Mouse (Mus musculus) neutrophil, adult 65 days (primary cell): Measurements from ENCODE around the gene Vmn1r74. TPM values are rescaled to one million over a fixed set of nuclear protein-coding genes. Genes with fewer than 3 reads are reported as not detected.

Source experiments
- total RNA-seq: library from RNA; stranded (reverse); gene quantifications from 2 replicates; pipeline ENCODE4 v1.2.4, GENCODE M21; 2023

Gene Vmn1r74
- not detected in 2 replicates for total RNA-seq

DNA sequence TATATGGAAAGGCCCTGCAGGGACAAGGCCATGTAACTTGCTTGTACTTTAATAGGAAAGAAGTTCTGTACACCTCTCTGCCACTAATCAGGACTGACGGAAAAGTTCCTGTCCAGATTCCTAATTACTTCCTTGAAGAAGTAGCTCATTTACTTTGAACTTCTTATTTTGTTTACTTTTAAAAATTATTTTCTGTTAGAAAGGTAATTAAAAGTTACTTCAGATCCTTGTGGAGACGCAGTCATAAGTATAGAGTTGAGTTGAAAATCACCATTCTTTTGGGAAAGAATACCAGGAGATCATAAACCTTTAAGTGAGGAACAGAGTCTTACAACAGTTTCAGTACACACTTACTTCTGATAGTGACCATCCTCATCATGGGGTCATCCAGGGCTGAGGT, at the start of gene Vmn1r74:
Gene Vmn1r74 (plus strand): TSS at position 301 of the 400 bp plus-strand sequence.

DNA sequence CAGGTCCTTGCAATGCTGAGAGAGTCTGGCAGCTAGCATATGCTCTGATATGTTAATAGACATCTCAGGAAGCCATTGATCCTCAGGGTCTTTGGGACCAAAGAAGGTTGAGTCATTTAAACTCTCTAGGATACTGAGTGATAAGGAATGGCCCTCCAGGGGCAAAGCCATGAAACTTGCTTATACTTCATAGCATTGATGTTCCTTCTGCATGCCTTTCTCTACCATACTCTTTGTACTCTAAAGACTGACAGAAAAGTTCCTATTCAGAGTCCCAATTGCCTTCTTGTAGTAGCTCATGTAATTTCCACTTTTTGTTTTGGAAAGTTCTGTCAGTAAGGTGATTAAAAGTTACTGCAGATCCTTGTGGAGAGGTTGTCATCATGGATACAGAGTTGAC, 40.5 kb downstream of the Vmn1r74 start, which contains the start of gene Vmn1r75:
Gene Vmn1r75 (plus strand): TSS at position 301 of the 400 bp plus-strand sequence.

Other genes with a start within 250 kb of the Vmn1r74 start
- gene Zscan4-ps3, start 224.7 kb upstream of the Vmn1r74 start, total RNA-seq, result not detected in 2 replicates
- gene Vmn1r72, start 153.8 kb upstream of the Vmn1r74 start, total RNA-seq, result 0.20 and 0.41 TPM in 2 replicates
- not detected in 2 replicates for gene Vmn1r73, start 103.7 kb upstream of the Vmn1r74 start, total RNA-seq
- gene Vmn1r75, start 40.6 kb downstream of the Vmn1r74 start, total RNA-seq, result not detected in 2 replicates
- gene Vmn1r76, start 104.2 kb downstream of the Vmn1r74 start, total RNA-seq, result not detected in 2 replicates
- gene Vmn1r77, start 202.8 kb downstream of the Vmn1r74 start, total RNA-seq, result not detected in 2 replicates